Mouse (Mus musculus) spleen, adult 2 months (tissue): ENCODE data around the gene Plscr4. TPM values are rescaled to one million over a fixed set of nuclear protein-coding genes. Genes with fewer than 3 reads are reported as not detected.

ENCODE experiments used
- DNase-seq, 2 experiments: peaks; one replicate each; pipeline versions ENCODE4 v3.0.0 to v3.0.0-alpha.2; 2012 to 2021; ENCODE audit warnings: low spot score in 2 of 2, low read depth in 1 of 2
- H3K27ac ChIP-seq: fragments of 200-500 bp; 2 replicates; pipeline ENCODE4 v1.5.1; 2012; ENCODE audit warnings: low read length, inconsistent platforms; ENCODE audit not compliant: insufficient read depth
- H3K27me3 ChIP-seq: fragments of 200-500 bp; 2 replicates; pipeline ENCODE4 v1.6.1; 2012; ENCODE audit warnings: mild to moderate bottlenecking, moderate library complexity, low read length, inconsistent platforms; ENCODE audit not compliant: control insufficient read depth, insufficient read depth
- H3K36me3 ChIP-seq: fragments of 200-500 bp; 2 replicates; pipeline ENCODE4 v1.6.1; 2012; ENCODE audit warnings: mild to moderate bottlenecking, low read length, inconsistent platforms; ENCODE audit not compliant: control insufficient read depth, insufficient read depth
- H3K4me1 ChIP-seq: fragments of 200-500 bp; 2 replicates; pipeline ENCODE4 v1.6.1; 2011; ENCODE audit warnings: inconsistent platforms; ENCODE audit not compliant: control insufficient read depth, insufficient read depth, insufficient read length
- H3K4me3 ChIP-seq: fragments of 200-500 bp; 2 replicates; pipeline ENCODE4 v1.5.1; 2011; ENCODE audit warnings: mild to moderate bottlenecking, inconsistent platforms; ENCODE audit not compliant: insufficient read depth, insufficient read length; ENCODE audit errors: extremely low read depth
- CTCF ChIP-seq: fragments of 200-500 bp; IDR thresholded peaks from 2 replicates; pipeline ENCODE4 v1.5.1; 2011; ENCODE audit warnings: mild to moderate bottlenecking, inconsistent platforms; ENCODE audit not compliant: insufficient read depth, insufficient read length, insufficient replicate concordance; ENCODE audit errors: extremely low read depth
- POLR2A ChIP-seq: fragments of 200-500 bp; IDR thresholded peaks from 2 replicates; pipeline ENCODE4 v1.6.1; 2011; ENCODE audit warnings: low read depth, low read length, inconsistent platforms
- WGBS: fragments of 180-500 bp; shearing (Covaris S2); methylation state at CpG from one replicate; pipeline ENCODE4 v1.1.7; 2018; 5-methylcytosine and 5-hydroxymethylcytosine counted together
- polyA plus RNA-seq: library from polyadenylated mRNA; depleted of rRNA; stranded (reverse); fragments of >200 nt; gene quantifications from 2 replicates; pipeline ENCODE4 v1.2.3, GENCODE M21; 2012; rRNA removed

Gene Plscr4
- polyA plus RNA-seq, 1 experiment = 5.8 TPM

DNA sequence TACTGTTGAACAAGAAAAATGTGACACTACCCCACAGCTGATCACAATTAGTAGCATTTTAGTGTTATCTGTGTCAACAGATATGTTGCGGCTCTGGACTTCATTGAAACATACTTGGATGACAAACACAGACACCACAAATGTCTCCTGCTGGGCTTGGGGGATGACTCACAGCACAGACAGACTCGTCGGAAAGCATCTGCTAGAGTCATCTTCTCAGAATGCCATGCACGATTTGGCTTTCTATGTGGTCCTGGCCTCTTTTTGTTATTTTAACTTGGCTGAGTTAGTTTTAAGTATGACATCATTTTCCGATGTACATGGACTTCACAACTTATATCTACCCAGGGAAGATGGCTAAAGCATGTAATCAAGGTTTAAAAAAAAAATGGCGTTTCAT is 80.6 kb downstream of the Plscr4 start:
- no peak for DNase-seq
- Histone ChIP-seq H3K27me3 (peaks cover 6% of the 10 kb centered on the region; the same call in 1 of the 2 replicates), H3K4me3 (no peak overlapping the region), H3K27ac (no peak overlapping the region), H3K4me1 (peaks cover 3% of the 10 kb centered on the region; the same call in 1 of the 2 replicates), H3K36me3 (no peaks in the 10 kb centered on the region)
- 83% methylated on average over 6 of the region's 6 CpGs for WGBS
- no peak for TF ChIP-seq POLR2A
- no peak for TF ChIP-seq CTCF

GRCm38 (mm10) chr9:92538216-92538615 is 81.0 kb downstream of the Plscr4 start:
- Histone ChIP-seq H3K36me3 (no peaks in the 10 kb centered on the region), H3K4me3 (no peak overlapping the region), H3K4me1 (peaks cover 3% of the 10 kb centered on the region; the same call in 1 of the 2 replicates), H3K27me3 (peaks cover 6% of the 10 kb centered on the region; the same call in 1 of the 2 replicates), H3K27ac (no peak overlapping the region)
- WGBS = 87% methylated on average over 6 of the region's 6 CpGs
- DNase-seq = no peak
- no peak for TF ChIP-seq POLR2A
- TF ChIP-seq CTCF = no peak

Other genes with a start within 250 kb of the Plscr4 start
- 3.6 and 4.6 TPM in 2 replicates for gene Plscr1, start 207.6 kb upstream of the Plscr4 start, polyA plus RNA-seq
- gene Plscr2, start 181.8 kb upstream of the Plscr4 start, polyA plus RNA-seq = 0.98 and 1.3 TPM in 2 replicates
- not detected in 2 replicates for gene 1700057G04Rik, start 148.0 kb upstream of the Plscr4 start, polyA plus RNA-seq
- gene Plod2, start 84.8 kb downstream of the Plscr4 start, polyA plus RNA-seq = 1.5 and 1.8 TPM in 2 replicates